Mouse (Mus musculus) heart, postnatal 4 days (tissue): Measurements from ENCODE around the gene Iqck. TPM values are rescaled to one million over a fixed set of nuclear protein-coding genes. Genes with fewer than 3 reads are reported as not detected.

Experiments used
- DNase-seq: peaks from one replicate; pipeline ENCODE4 v3.0.0; 2021
- total RNA-seq, 2 experiments: library from RNA; stranded (reverse); gene quantifications; 2 replicates each; pipeline ENCODE4 v1.2.3; 2021

Iqck gene
- total RNA-seq, 2 experiments from 2014 or later: 0.41 to 0.76 TPM

DNA sequence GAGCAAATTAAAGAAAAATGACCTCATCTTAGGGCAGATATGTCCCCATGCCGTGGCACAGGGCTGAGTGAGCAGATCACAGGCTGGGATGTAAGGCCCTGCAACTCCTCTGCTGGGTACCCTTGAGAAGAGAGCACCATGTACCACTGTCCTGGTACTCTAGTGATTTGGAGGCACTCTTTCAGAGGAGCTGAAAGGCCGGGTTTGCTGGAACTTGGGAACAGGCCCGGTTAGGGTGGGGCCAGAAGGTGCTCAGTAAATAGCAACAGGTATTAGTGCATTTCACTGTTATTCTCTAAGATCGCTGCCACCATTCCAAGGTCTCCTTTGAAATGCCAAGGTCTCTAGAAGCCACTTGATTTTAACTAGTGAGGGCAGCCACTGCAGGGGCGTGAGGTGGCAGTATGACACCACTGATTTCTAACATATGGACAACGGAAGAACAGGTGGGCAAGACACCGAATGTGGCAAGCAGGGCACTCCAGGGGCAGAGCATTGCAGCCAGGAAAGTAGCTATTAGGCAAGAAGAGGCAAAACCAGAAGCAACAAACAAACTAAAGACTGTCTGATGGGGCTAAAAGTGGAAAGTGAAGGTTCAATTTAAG lies 59.1 kb downstream of the Iqck start:
- DNase-seq: no peak

DNA sequence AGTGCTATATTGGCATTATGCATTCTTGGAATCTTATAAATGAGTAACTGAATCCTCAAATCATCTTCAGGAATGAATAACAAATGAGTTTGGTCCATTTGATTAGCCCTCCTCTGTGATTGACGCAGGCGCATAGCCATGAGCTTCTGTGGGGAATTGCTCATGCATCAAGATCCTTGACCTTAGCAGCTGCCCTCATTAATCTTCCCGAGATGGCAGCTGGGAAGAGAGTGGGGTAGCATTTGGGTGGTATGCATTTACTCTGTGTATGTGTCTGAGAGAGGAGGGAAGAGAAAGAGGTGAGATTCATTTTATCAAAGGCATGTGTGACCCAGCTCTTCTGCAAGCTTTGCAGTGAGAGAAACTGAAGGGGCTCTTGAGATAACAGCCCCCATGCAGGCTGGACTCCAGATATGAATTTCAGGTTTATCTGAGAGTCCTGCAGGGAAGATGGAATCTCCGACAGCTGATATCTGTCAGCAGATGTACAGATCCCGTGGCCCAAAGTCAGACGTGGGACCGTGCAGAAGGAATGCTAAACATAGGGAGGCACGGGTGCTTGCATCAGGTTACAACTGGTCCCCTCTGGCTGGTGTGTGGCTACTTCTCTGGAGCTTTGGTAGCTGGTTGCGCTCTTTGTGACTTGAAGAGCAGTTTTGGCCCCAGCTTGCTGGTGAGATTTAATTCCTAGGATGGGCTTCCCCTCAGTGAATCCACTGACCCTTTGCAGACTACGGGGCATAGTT lies 63.9 kb downstream of the Iqck start:
- no peak for DNase-seq

DNA sequence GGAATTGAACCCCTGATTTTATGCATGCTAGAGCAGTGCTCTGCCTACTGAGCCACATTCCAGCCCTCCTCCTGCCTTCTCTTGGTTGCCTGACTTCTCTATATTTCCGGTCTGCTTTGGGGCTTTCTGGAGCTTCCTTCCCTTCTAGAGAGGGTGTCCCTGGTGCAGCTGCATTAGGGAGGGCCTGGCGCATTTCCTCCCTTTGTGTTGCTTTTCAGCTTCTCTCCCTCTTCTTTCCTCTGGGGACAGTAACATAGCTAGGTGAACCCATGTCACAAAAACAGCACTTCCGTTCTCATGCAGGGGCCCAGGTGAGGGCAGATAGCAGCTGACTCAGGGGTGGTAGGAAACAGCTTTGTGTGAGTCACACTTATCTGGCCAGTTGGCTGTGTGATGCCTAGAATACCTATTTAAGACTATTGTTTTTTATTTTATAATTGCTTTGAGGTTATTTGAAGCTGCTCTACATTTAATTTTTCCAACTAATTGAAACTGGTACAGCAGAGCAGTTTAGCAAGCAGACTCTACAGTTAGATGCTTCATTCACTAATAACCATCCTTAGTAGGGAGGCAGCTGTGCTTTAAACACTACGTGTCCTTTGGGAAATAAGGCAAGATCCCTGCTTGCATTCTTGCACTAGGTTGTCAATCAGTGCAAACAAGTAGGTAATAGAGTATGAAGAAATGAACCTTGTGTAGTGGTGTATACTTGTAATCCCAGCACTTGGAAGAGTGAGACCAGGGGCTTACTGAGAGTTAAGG lies 67.1 kb downstream of the Iqck start:
- DNase-seq: peak; percentile 19

DNA sequence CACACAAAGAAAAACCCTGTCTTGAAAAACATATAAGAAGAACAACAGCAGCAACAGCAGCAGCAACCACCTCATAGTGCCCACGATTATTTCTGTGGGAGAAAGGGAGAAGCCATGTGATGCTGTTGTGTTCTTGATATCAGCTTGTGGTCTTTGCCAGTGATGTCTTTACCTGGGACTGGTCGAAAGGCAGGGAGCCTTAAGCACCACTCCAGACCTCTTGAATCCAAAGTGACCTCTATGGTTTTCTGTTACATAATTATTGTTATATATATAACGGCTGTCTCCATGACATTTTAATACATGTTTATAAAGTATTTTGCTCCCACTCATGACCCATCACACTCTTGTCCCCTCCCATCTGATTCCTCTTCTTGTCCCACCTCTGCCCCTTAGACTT lies 70.0 kb downstream of the Iqck start:
- DNase-seq: no peak

DNA sequence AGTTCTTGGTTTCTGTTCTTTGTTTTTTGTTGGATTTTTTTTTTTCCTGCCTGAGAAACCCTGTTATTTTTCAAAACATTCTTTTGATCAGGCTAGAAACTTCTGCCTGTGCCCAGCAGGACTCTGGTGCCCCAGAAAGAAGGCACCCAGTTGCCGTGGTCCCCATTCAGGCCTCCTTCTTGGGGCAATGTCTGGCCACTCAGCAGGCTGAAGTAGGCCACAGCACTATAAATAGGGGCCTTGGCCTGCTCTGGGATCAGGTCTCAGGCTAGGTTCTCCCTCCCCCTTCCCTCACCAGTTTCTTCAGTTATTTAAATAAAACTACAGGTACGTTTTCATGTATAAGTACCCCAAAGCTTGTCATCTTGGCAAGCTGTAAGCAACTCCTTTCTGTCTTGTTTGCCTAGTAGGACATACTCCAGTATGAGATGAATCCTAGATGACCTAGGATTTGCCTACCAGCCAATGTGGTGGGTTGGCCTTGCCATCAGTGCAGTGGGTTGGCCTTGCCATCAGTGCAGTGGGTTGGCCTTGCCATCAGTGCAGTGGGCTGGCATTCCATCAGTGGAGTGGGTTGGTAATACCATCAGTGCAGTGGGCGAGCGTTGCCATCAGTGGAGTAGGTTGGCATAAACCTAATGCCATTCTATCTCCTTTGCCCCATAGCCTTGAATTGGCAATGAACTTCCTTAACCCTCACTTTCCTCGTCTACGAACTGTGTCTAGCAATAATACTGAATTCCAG lies 71.1 kb downstream of the Iqck start:
- no peak for DNase-seq

DNA sequence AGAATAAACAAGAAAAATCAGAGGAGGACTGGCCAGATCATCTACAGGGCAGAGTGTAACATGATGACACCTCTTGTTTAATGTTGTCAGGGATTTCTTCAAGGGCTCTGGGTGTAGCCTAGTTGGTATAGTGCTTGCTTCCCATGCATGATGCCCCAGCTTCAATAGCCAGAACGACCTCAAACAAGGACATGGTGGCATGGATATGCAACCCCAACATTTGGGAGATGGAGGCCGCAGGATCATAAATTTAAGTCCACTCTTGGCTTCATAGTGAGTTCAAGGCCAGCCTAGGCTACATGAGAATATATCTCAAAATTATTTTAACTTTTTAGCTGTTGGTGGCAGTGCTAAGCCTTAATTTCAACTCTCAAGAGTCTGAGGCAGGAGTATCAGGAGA lies 71.7 kb downstream of the Iqck start:
- DNase-seq: no peak

DNA sequence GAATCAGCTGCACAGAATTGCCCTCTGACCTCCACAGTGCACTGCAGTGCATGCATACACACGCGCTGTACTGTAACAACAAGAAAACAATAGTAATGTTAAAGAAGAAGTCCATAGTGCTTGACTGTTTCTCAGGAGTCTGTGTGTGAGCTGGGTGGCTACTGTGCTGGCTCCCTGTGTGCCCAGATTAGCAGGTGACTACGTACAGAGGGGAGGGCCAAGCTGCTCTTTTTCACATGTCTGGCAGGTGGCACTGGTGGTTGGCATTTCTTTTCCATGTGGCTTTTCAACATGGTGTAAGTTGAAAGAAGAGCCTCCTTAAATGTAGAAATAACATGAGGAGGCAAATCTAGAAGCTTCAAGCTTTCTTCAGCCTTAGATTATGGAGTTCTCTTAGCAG lies 72.8 kb downstream of the Iqck start:
- no peak for DNase-seq

DNA sequence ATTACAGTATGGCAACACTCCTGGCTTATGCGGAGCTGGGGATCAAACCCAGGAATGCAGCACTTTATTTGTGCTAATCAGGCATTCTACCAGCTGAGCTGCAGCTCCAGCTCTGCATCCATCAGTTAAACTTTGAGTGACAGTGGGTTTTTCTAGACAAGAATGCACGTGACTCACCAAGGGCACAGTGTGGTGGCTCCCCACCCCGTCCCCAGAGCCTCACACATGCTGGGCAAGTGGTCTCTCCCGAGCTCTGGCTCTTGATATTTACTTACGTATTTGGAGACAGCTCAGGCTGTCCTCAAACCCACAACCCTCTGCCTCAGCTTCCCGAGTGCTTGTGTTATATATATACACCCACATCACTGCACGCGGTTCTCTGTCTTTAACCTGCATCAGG lies 73.4 kb downstream of the Iqck start:
- DNase-seq: no peak

DNA sequence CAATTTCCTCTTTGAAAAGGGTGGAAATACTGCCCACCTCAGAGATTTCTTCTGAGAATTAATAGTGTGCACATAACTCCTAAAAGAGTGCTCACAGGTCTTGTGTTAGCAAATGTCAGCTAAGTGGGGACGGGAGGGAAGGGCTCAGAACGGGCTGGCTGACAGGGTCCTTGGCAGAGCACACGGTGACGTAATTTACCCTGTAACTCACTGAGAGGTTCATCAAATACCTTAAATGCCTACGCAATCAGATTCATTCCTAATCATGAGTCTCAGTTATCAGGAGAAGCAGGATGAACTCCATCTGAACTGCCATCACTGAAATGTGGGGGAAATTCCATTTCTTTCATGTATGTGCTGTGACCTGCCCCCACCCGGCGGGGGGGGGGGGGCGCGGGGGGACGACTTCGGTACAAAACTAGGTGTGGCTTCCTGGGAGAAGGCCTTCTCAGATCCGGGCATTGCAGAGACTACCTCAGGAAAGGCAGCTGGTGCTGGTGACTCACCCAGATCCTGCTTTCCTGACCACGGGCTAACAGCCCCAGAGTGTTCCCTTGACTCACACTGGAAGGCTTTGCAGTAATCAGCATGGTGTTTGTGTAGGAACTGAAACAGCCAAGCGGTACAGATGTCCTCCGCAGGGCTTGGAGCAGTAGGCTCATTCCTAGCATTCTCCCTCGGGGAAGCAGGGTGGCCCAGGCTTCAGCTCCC lies 74.2 kb downstream of the Iqck start:
- DNase-seq: peak; percentile 65

DNA sequence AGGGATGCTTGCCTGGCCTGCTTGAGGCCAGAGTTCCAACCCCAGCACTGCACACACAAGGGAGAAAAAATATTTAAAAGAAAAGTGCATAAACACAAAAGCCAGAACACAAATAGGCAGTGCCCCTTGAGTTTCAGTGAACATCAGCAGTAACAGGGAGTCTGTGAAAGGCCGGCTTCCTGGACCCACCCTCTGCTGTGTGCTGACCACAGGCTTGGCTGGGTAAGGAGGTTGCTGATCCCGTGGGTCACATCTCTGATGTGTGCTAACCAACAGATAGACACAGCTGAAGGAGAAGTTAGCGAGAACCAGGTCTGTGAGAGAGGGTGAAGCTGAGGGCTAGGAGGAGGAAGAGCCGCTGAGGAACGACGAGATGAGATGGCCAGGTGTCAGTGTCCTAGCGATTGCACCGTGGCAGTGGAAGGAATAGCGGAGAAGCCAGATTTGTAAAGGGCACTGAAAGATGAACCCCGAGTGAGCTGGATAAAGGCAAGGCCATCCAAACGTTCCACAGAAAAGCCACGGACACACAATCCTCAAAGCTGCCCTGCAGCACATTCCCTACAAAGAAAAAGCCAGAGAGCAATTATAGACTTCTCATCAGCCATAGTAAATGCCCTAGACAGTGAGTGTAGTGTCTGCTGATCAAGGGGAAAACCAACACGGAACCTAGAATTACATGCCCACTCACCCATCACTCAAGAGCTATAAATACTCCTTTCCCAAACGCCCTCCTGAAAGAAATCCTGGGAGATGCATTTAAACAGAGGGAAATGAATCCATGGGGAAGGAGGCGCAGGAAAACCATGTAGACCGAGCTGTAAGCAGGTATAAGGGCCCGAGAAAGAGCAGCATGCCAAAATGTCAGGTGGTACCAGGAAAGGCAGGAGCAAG lies 76.2 kb downstream of the Iqck start:
- DNase-seq: no peak

DNA sequence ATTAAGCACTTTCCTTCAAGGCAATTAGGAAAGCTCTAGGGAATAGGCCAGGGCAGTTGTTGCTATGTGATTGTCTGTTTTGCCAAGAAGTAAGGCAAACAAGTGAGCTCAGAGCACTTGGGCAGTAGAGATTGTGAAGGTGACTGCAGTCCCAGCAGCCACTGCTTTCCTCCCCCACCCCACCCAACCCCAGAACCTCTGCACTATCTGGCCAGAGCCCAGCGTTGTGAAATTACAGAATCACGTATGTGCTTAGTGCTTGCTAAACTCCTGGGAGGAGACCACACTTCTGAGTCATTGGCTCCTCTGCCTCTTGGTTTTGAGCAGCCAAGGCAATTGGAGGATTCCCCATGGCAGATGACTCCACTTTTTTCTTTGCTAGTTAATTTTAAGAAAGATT lies 79.8 kb downstream of the Iqck start:
- DNase-seq: peak; percentile 61

DNA sequence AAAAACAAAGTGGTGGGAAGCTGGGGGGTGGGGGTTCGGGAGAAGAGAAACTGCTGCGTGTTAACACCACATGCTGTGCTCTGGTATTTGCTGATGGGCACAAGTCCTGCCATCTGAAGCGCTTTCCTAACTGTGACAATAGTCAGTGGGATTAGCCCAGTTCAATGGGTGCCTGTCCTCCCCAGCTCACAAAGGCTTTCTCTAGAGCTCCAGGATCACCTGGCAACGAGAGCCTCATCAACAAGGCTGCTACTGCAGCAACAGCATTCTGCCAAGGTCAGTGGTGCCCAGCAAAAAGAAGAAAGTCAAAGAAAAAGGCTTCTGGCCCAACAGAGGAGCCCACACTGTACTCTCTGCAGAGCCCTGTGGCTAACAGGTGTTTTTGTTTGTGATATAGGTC lies 81.3 kb downstream of the Iqck start:
- DNase-seq: no peak

DNA sequence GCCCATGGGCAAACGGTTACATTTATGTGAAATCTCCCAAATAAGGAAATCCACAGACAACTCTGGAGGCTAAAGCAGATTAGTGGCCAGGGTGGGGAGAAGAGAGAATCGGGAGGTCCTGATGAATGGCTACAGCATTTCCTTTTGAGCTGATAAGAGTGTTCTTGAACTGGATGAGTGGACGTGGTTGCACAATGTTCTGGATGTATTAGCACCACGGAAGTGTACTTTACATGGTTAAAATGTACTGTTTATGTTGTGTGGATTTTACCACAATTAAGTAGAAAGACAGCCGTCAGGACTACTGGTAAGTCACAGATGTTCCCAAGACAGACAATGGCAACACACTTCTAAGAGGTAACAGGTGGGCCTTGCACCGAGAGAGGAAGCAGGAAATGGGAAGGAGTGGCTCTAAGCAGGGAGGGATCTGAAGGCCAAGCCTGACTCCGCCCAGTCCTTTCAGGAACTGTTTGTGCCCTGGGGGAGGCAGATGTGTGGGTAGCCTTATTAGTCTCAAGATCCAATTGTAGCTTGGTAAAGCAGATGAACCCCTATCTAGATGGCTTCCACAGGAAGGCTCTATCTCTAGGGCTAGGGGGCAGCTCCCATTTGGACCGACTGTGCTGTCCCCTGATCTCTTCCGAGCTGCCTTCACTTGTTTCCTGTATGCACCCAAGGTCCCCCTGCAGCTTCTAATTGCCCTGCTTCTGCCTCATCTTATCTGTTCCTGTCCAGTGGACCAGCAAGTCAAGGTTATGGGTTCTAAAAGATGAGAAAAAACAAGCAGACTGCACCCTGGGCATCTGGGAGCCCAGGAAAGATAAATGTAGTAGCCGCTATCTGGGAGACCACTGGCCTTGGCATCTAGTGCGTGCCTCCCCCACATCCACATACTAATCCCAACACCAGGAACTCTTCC lies 82.2 kb downstream of the Iqck start:
- DNase-seq: no peak

DNA sequence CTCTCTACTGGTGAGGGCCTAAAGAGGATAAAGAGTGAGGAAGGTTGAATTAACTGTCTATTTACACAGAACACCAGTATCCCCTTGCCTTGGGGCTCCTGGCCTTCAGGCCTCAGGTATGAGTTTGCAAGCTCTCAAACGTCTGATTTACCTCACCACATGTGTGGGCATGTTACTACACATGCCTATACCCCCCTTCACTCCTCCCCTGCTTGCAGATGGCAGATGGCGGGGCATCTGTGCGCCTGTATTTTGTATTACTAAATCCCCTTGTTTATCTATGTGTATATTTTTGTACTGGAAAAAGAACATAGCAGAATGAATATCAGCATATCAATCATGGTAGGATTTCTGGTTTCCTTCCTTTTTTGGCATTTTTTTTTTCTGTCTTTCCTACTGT lies 86.7 kb downstream of the Iqck start:
- no peak for DNase-seq

DNA sequence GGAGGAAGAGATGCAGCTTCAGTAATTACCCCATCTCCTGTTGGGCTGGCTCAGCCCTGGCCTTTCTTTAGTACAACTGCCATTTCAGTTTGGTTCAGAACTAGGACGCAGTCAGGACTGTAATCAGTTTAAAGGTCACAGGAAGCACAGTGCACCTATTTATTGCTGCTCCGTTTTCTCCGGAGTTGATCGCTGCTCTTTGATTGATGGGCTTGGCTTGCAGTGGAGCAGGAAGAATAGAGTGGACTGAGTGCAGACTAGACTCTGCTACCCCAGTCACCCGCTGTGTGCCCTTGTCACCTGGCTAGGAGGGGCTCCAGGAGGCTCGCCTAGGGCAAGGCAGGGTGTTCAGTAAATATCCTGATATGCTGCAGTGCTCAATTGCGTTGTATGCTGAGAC lies 87.6 kb downstream of the Iqck start:
- DNase-seq: no peak

DNA sequence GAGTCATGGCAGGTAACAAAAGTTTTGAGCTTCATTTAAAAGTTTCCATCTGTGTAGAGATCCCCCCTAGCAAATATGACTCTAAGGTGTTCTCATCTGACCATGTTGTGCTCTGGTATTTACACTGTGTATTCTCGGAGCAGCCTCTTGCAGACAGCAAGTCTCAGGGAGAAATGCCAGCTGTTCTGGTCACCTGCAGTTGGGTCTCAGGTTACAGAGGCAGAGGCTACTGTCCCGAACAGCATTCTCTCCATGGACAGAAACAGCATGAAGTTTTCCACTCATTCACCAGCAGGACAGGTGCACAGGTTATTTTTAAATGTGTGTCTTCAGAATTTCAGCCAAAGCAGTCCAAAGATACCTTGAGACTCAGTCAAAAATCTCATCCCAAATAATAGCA lies 89.3 kb downstream of the Iqck start:
- no peak for DNase-seq

DNA sequence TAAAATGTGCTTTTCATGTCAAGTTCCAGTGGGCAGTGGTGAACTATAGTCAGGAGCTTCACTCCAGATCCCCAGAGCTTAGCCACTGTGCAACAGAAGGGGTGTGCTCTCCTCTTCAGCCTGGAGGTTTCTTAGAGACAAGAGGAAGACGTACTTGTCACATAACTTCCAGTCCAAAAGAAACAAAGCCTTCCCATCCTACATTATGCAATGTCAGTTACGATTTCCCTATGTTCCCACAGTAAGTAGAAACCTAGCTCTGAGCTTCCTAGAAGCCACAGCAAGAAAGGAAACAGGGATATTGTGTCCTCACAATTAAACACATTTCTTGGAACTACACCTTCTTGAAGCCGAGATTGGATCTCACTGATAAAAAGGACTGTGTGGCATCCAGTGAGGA lies 91.7 kb downstream of the Iqck start:
- DNase-seq: no peak

DNA sequence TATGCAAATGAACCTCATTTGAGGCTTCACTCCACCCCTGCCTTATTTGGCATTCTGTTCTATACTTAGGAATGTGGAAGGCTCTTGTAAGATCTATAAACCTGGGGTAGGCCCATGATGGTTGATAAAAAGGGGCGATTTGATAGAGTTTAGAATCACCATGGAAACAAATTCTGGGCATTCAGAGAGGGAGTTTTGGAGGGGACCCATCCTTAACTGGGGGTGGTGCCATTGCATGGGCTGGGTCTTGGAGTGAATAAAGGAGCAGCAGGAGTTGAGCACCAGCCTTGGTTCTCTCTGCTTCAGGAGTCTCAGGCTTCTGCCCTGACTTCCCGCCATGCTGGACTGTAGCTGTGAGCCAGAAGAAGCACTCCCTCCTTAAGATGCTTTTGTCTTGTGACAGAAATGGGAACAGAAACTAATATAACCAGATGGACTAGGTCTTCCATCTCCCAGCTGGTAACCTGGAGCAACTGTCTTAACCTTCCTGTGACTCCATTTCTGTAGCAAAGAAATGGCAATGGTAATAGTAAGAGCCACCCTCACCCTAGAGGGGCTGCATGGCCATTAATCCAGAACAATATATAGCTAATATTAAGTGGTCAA lies 93.2 kb downstream of the Iqck start:
- DNase-seq: no peak

DNA sequence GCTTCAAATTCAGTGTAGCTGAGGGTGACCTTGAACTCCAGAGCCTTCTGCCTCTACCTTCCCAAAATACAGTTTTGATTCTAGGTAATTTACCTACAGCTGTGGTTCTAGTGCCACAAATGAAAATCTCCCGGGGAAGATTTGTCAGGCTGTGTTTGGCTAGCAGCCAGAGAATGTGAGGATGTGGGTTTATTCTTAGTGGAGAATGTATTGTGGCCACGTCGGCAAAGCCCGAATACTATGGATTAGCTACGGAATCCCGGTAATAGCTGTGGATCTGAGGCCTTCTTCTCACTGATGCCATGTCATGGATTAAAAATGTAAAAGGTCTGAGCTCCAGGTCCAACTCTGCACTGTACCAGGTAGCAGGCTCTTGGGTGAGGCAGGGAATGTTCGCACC lies 94.2 kb downstream of the Iqck start:
- no peak for DNase-seq
